Mouse (Mus musculus) frontal cortex, postnatal 36 days (tissue): Measurements from ENCODE around the gene Gm14214.
A peak's percentile ranks its signal among the peaks of the same experiment; 100 is the strongest.

Experiments used
- DNase-seq, 2 experiments: peaks; one replicate each; pipeline ENCODE4 v3.0.0; 2022; ENCODE audit warnings: low spot score in 2 of 2

Gm14214 gene

DNA sequence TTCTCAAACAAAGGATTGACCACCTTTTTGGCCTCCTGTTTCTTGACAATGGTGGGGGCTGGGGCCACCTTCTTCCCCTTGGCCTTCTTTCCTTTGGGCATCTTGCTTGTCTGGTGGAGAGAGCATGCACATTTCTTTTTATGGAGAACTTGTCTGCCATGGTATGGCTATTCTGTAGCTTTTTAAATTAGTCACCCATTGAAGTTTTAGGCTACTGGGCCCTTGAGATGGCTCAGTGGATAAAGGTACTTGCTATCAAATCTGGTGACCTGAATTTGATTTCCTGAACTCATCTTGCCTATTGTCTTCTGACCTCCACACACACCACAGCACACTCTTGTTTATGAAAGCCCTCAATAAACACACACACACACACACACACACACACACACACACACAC, at the start of gene Gm14214:
Gm14214 (minus strand) TSS at position 101 of the 400 bp plus-strand sequence.
- DNase-seq = no peak

DNA sequence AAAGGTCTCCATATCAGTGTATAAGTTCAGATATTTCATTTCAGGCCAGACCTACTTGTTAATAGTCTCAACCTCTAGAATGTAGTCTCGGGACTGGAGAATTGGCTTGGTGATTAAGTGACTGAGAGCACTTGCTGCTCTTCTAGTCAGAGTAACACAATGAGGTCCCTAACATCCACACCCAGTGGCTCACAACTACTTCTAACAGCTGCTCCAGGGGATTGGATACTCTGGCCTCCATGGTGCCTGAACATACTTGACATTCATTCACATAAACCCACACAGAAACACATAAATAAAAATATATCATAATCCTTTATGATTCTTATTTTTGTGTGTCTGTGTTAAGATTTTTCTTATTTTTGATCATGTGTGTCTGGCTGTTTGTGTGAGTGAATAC, 48.8 kb upstream of the Gm14214 start:
- DNase-seq = no peak

DNA sequence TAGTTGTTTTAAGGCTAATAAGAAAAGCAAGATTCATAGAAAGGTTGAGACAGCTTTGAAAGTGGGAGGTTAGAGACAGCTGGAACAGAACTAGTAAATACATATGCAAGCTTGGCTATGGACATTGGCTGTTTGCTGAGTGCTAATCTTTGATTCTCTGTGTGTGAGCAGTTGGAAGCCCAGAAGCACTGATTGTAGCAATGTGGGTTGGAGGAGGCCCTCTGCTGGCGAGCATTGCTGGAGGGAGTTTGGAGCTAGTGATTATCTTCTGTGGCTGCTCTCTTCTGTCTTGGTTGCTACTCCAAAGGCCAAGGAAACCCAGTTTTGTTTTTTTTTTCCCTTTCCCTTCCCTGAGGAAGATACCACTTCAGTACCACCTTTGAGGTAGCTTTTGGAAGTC, 48.0 kb upstream of the Gm14214 start:
- DNase-seq = peak; percentile 26 to 46

DNA sequence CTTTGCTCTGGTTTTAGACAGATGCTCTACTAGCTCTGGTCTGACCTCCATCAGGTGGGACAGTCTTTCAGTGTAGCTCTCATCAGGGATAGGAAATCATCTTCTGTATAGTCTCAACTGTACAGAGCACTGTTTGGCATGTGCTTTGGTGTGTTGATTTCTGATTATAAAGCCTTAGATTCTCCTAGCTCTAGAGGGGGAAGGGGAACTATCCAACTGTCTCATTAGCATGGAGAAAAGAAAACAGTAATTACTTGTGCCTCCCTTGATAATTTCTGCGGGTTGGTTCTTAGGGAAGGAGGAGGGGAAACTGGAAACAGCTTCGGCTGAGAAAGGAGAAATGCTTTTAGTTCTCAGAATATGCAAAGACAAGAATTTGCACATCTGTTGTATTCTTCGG, 47.3 kb upstream of the Gm14214 start:
- DNase-seq = no peak

DNA sequence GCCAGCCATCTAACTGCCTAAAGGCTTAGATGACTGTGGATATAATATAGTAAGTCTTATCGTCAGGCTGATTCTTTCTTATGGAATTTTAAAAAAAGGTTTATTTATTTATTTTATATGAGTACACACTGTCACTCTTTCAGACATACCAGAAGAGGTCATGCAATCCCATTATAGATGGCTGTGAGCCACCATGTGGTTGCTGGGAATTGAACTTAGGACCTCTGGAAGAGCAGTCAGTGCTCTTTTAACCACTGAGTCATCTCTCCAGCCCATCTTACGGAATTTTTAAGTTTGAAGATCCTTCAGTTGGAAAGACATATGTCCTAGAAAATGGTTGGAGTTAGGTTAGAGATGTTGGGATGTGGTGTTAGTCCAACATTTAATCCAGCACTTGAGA, 43.6 kb upstream of the Gm14214 start:
- no peak for DNase-seq

DNA sequence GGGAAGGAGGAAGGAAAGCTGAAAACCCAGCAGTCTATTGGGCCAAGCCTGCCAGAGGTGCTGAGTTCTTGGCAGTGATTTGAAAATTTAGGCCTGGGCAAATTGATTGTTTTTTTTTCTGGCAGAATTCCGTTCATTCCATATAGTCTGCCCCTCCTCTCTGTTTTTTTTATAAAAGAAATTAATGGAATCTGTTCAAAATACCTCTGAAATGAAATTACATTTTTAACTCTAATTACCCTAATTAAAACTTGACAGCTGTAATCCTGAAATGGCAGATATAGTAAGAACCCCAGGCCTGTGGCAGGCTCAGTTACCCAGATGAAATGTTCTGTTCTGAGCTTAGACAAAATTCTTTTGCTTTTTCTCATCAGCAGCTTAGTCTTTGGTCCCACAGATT, 41.0 kb upstream of the Gm14214 start:
- DNase-seq = no peak

DNA sequence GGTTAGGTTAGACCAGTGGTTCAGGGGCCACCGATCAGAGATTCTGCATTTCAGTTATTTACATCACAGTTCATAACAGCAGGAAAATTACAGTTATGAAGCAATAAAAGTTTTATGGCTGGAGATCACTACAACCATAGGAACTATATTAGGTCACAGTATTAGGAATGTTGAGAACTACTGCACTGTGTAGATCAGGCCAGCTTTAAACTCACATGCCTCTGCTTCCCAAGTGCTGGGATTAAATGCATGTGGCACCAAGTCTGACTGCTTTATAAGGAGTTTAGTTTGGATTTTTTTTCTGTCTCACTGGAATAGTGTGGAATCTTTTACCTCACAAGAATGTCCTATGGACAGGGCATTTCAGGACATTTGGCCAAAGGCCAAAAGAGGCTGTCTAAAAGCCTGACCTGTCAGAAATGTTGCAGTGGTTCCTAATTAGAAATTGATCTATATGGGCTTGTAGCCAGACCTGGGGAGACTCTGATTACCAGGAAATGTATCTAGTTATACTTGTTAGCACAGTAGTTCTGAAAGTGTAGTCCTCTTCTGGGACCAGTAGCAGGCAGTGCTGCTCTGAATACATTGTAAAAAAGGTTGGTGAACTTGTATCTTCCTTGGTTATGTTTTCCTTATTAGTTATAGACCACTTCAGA, 39.4 kb upstream of the Gm14214 start:
- DNase-seq = no peak

DNA sequence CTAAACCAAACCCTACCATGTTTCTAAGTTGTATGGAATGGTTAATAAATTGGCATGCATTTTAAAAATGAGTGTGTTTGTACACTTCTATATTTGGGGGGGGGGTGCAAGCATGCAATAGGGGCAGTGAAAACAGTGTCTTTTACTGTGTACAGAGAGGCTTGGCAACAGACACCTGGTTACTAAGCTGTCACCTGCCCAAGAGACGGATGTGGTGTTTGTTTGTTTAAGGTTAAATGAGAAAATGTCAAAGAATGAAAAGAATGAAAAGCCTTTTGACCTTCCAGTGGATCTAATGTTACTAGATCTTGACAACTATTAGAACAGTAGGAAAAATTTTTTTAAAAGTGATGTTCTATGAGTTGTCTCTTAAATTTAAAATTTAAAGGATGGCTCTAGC, 37.9 kb upstream of the Gm14214 start:
- no peak for DNase-seq

DNA sequence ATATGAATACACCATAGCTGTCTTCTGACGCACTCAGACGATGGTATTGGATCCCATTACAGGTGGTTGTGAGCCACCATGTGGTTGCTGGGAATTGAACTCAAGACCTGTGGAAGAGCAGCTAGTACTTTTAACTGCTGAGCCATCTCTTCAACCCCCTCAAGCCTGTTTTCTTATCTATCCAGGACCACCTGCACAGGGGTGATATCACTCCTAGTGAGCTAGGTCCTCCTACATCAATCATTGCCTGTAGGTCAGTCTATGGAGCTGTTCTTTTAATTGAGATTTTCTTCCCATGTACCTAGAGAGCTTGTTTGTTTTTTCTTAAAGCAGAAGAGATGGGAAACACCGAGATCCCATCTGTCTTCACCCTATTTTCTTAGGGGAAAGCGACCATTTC, 34.0 kb upstream of the Gm14214 start:
- no peak for DNase-seq

DNA sequence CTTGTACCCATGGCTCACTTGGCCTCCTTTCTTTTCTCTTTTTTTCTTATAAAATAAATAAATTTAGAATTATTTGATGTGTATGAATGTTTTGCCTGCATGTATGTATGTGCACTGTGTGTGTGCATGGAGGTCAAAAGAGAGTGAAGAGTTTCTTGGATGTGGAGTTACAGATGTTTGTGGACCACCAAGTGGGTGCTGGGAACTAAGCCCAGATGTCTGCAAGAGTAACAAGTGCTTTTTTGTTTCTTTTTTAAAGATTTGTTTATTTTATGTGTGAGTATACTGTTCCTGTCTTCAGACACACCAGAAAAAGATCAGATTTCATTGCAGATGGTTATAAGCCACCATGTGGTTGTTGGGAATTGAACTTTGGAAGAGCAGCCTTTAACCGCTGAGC, 33.5 kb upstream of the Gm14214 start:
- DNase-seq = no peak

DNA sequence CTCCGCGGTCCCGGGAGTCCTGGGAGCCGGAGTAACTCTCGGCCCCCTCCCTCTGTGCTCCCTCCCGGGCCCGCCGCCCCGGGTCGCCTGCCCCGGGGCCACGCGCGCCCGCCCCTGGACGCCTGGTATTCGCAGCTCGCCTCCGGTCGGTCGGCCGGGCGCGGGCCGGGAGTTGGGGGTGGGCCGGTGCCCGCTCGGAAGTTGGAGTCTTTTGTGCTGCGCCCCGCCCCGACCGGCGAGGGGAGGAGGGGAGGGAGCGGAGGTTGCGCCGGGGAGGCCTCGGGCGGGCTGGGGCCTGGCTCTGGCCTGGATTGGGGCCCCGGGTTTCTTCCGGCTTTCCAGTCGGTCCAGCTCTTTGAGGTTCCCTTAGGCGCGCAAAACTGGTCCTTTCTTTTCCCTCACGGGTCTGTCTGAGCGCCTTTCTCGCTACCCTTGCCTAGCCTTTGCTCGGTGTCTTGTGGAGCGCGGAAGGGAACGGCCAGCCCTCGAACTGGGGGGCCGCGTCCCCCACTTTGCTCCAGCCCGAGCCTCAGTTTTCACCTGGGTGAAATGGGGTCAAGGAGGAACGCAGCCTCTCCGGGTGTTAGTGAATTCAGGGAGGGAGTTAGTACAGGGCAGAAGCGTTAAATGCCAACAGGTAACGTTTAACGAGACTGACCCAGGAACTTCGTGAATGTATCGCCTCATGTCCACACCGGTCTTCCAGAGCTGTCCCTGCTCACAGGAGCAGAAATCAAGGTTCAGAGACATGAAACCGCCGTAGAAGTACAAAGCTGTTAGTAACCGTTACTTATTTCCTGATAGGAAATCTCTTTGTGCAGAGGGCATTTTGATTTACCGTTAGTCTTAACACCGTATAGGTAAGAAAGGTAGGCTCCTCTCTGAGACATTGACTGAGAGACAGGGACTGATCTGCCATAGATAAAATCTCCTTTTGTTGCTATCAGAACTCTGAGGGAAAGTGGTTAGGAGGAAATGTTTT, 22.1 kb upstream of the Gm14214 start:
- DNase-seq = peak; percentile 45 to 58

DNA sequence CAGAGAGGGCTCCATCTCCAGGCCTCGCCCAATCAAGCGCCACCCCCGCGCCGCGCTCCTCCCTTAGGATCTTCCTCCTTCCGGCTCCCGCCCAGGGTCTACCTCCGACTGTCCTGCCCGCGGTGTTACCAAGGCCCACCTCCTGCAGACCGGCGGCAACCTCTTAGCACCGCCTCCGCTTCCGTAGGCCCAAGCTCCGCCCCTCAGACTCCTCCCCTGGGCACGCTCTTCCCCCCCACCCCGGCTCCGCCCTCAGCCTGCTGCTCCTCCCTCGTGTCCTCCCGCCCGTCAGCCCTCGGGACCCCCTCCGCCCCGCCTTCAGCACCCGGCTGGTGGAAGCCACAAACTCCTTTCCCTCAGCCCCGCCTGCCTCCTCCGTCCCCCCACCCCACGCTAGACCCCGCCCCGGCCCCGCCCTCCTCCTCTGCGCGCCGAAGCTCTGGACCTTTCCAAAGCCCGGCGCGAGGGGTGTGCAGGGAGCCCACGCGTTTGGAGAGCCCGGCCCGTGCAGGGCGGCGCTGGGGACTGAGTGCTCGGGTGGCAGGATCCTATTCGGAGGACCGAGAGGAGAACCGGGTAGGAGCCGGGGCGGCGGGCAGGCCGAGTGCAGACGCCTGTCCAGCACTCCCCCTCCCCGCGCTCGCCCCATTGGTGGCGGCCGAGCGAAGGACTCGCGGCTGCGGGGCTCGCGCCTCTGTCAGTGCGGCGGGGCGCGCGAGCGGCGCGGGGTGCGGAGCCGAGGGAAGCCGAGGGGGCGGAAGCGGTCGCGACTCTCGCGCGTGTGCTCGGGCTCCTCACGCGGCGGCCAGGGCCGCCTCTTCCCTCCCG, 21.0 kb upstream of the Gm14214 start, which contains the start of the genes Raly and a:
Raly (plus strand) TSS at position 441 of the 828 bp plus-strand sequence.
a (plus strand) TSS at position 747 of the 828 bp plus-strand sequence.
- DNase-seq = peak; percentile 91 to 94

DNA sequence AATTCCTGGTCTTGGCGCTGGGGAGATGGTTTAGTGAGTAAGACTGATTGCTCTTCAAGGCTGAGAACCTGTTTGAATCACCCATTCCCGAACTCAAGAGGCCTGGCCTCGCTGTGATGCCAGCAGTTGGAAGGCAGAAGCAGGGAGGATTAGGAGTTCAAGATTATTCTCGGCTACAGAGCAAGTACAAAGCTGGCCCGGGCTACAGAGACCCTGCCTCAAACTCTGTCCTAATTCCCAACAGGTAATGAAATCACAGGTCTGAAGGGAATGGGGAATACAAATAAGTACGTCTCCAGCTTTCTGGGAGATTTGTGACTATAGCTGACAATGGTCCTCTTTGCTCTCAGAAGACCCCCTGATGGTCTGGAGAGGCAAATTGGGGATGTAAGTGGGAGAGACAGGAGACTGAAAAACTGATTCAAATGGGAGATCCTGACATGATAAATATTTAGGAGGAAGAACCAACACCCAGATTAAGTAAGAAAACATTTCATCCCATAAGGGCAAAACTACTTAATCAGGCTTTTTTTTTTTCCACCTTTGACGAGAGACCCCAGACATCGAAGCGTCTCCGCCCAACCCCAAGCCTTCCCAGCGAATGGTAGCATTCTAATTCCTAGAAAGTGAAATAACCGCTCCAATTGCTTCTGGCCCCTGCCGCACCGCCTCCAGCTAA, 20.3 kb upstream of the Gm14214 start:
- no peak for DNase-seq

DNA sequence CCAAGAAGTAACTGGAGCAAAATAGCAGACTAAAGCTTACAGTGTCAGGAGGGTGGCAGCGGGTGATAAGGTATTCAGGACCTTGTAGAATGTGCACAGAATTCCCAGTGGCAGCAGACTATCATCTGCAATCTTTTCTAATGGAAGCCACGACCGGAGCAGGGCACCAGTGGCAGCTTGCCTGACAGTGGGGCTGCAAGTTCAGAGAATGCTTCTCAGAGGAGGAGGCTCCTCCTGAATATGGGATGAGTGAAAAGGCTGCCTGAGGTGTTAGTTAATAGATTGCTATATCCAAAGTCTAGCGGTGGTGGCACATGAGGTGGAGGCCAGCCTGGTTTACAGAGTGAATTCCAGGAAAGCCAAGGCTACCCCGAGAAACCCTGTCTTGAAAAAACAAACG, 19.6 kb upstream of the Gm14214 start:
- DNase-seq = no peak

DNA sequence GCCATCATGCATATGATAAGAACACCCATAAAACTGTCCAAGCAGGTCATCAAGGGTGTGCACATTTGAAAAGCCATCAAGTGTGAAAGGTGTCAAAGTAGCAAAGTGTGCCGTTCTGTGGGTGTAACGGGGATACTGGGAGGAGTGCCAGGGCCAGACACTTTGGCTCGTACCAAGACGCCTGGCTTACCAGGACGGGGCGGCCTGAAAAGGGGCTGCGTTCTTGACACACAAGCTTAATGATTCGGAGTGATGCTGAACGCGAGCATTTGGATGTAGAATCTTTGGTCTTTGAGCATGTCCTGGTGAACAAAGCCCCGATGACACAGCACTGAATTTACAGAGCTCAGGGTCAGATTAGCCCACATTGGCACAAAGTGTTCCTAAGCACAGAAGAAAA, 16.9 kb upstream of the Gm14214 start:
- DNase-seq = no peak

DNA sequence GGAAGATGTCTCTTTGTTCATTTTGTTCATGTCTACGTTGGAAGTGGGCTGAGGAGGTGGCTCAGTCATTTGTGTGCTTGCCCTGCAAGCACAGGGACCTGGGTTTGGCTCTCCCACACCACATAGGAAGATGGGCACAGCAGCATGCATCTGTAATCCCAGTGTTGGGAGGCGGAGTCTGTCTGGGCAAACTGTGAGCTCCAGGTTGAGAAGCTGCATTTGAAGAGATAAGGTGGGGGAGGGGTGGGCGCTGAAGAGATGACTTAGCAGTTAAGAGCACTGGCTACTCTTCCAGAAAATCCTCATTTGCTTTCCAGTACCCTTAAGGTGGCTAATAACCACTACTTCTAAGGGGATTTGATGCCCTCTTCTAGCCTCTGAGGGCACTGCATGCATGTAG, 16.4 kb upstream of the Gm14214 start:
- no peak for DNase-seq

DNA sequence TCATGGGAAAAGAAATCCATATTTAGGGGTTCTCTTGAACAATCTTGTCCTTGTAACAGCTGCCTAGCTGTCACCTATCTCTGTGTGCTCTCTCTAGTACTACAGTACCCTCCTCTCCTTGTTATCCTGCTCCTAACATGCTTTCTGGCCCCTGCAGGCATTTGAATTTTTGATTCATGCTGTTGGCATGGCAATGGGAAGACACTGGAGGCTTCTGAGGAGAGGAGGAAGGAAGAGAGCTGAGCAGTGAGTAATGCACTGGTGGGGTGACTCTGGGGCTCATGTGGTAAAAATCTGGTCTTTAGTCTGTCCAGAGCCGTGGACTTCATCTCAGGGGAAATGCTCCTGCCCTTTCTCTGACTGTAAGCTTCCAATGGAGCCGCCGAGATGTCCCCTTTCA, 15.5 kb upstream of the Gm14214 start:
- DNase-seq = no peak

DNA sequence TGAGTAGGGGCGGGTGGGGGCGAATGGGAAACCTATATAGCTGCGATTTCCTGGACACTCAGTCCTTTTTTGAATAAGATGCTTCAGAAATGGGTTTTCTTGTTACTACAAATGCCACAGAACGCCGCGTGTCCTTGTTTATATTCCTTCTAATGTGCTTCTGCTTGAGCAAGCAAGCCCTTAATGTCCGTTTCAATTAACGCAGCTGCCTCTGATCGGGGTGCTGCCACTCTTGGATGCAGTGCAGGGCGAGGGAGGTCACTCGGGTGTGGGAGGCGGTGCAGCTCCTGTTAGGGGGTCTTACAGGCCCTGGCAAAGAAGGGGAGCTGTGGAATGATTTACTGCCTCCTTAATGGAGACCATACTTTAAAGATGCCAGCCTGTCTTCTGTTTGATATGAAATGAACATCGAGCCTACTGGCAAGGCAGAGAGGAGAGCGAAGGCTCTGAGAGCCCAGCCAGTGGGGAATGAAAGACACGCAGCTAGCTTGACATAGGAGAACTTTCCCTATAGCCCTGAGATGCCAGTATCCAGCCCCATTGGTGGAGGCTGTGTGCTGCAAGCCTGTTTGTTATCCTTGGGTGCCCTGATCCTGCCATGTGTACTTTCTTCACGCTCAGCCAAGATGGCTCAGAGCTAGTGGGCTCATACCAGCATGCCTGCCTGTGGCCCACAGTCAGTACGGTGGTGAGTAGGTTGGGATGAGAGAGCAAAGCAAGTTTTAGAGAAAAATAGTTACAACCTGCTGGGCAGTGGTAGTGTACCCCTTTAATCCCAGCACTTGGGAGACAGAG, 13.2 kb upstream of the Gm14214 start:
- no peak for DNase-seq

DNA sequence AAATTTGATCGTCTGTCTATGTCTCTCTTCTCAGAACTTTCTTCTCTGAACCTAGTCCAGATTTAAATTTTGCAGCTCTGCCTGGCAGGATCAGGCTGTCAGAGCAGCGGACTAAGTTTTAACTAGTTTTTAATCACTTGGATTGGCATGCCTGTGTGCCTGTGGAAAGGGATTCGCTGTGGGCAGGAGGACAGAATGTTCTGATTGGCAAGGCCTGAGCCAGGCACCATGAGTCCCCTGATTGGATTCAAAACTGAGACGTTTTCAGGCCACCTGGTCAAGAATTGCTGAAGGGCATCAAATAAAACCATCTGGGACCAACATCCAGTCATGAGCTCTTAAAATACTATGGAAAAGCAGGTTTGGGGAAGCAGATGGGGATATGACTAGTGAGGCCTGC, 12.5 kb upstream of the Gm14214 start:
- DNase-seq = no peak

DNA sequence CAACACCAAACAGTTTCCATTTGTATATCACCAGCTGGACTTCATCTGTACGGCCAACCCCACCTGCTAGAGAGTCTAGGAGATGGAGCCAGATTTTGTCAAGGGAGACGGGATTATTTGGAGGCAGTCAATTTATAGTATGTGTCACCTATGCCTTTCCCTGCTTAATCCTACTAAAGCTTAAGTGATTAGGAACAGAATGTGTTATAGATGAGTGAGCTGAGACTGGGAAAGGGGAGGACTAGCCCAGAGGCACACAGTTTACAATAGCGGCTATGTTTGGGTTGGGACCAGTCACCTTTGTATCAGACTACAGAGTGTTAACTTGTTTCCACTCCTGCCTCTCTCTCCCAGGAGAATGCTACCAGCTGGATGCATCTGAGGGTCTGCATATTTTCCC, 9.8 kb upstream of the Gm14214 start:
- no peak for DNase-seq

DNA sequence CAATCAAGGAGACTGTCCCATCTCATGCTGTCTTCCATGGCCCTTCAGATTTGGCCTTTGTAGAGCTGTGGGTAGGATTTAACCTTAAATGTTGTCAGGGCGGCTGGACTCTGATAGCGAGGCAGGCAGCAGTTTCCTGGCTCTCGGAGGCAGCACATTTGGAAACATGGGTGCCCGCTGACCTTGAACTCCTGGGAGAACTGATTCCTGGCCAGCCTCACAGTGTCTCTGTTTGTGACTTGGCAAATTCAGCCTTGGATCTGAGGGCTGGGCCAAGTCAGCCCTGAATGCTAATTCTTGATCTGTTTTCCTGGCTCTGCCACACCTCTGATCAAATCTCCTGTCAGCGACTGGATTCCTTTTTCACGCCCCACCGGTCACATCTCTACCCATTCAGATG, 6.7 kb upstream of the Gm14214 start:
- DNase-seq = no peak
